Mouse (Mus musculus) MEL (cell line): ENCODE measurements at regions not wholly inside any gene's neighbourhood (a gene's known extent, or its start where the extent isn't known, plus 50 kb on each side); places are given as distances from the start of the nearest gene placed in this dataset.

ENCODE experiments used
- CHD2 ChIP-seq: IDR thresholded peaks from 2 replicates; pipeline ENCODE4 v1.6.1; 2011; ENCODE audit warnings: low read length, improper control_type of control experiment
- KAT2A ChIP-seq: conservative IDR thresholded peaks from 2 replicates; pipeline ENCODE4 v1.6.1; 2012; ENCODE audit warnings: low read depth, low read length, improper control_type of control experiment, inconsistent platforms
- MEF2A ChIP-seq: IDR thresholded peaks from 2 replicates; pipeline ENCODE4 v1.6.1; 2014; ENCODE audit warnings: low read depth, mild to moderate bottlenecking, inconsistent platforms, low read length, improper control_type of control experiment; ENCODE audit not compliant: poor library complexity, insufficient replicate concordance, severe bottlenecking; ENCODE audit errors: extremely low read depth

GRCm38 (mm10) chr1:119350296-119350695 lies 71.8 kb downstream of the Inhbb start:
- no peak for TF ChIP-seq MEF2A
- TF ChIP-seq CHD2, result no peak
- no peak for TF ChIP-seq KAT2A
